Mouse (Mus musculus) liver, embryonic 18 days (tissue): Measurements from ENCODE around the gene Tfam. TPM values are rescaled to one million over a fixed set of nuclear protein-coding genes. Genes with fewer than 3 reads are reported as not detected.

Experiments
- polyA plus RNA-seq: library from polyadenylated mRNA; depleted of rRNA; stranded (reverse); fragments of >200 nt; gene quantifications from 2 replicates; pipeline ENCODE4 v1.2.3, GENCODE M21; 2012; rRNA removed

Gene Tfam
- 12.1 and 12.5 TPM in 2 replicates for polyA plus RNA-seq

GRCm38 (mm10) chr10:71238240-71238554 is at the start of gene Tfam:
Tfam (minus strand) TSS chr10:71238280.

GRCm38 (mm10) chr10:71285126-71285580 is 47.1 kb upstream of the Tfam start, which contains the start of gene Ube2d1:
Ube2d1 (minus strand) TSS chr10:71285262.

Other genes with a start within 250 kb of the Tfam start
- 2.8 and 3.0 TPM in 2 replicates for gene Bicc1, start 78.6 kb downstream of the Tfam start, polyA plus RNA-seq
- 10.5 and 11.2 TPM in 2 replicates for gene Ube2d1, start 47.0 kb upstream of the Tfam start, polyA plus RNA-seq
- gene Cisd1, start 106.7 kb upstream of the Tfam start, polyA plus RNA-seq = 49.7 and 63.0 TPM in 2 replicates
- 6.1 and 6.9 TPM in 2 replicates for gene Ipmk, start 109.5 kb upstream of the Tfam start, polyA plus RNA-seq